Mouse (Mus musculus): ENCODE results near the gene Wfdc18.

The Wfdc18 gene

DNA sequence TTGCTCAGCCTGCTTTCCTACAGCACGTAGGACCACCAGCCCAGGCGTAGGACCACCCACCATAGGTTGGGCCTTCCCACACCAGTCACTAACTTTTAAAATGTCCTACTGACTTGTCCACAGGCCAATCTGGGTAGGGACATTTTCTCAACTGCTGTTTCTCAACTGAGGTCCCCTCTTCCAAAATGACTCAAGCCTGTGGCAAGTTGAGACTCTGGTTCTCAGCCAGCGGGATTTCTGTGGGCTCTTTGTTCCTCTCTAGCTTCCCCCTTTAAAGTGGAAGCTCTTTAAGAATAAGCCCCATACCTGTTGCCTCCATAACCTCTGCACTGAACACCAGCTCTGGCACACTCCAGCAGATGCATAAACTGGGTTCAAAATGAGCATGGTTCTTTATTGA lies 34.7 kb downstream of the Wfdc18 start:
- no peak for DNase-seq

DNA sequence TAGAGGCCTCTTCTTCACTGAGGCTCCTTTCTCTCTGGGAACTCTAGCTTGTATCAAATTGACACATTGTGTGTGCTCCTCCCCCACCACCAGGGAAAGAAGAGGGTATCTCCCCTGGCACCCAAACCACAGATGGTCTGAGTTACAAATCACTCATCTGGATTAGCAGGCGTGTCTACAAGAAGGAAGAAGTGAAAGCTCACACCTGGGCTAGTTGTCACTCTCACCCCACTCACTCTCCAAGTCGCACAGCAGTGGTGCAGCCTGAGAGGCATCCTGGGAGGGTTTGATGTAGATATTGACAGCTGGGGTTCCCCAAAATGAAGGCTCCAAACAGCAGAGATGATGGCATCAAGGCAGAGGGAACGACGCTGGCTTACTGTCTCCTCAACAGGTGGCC lies 37.3 kb downstream of the Wfdc18 start:
- no peak for DNase-seq

DNA sequence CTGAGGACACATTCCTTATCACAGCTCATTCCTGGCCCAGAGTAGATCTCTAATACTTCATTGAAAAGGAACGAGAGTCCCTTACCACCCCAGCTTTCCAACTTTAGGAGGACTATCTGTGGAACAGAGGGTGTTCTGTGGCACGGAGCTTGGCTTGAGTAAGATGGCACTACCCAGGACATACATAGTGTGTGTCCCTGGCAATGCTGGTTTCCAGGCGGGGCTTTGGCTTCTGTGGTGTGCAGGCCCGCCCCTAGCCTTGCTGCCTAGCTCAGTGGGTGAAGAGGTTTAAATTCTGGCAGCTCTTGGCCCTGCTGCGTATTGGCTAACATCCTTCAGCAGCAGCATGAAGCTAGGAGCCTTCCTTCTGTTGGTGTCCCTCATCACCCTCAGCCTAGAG lies 37.9 kb downstream of the Wfdc18 start, which contains the start of gene Wfdc21:
Gene Wfdc21, plus strand, starts transcription at position 260 of the 400 bp plus-strand sequence.
- no peak for DNase-seq

- no peak for DNase-seq
Measured at GRCm38 (mm10) chr11:83747376-83748265, 38.8 kb downstream of the Wfdc18 start.

DNA sequence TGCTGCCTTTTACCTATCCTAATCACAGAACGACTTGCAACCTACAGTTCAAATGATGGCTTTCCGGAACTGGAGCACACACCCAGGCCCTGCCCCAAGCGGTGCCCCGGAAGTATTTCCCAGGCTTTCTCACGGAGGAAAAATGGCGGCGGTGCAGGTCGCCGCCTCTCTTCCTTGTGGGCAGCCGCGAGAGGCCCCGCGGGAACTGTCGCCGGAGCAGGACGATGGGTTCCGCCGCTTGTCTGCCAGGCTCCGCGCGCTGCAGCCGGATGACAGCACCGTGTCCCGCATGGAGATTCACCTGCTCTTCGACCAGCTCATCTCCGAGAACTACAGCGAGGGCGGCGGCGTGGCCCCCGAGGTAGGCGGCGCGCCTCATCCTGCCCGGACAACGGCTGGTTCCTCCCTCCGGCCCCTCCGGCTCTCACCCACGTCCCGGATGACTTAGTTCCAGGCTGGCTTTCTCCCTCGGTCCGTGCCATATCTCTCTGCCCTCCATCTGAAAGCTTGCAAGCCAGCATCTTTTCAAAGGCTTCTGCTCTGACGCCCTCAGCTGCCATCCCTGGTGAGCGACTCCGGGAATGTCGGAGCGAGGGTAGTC lies 44.9 kb downstream of the Wfdc18 start, which contains the start of gene Heatr6:
Gene Heatr6, plus strand, starts transcription at position 116 of the 601 bp plus-strand sequence.
- peak; percentile 93 for DNase-seq

GRCm38 (mm10) chr11:83754227-83754626 lies 45.4 kb downstream of the Wfdc18 start:
- no peak for DNase-seq
